Mouse (Mus musculus) cerebellum, postnatal 4 days (tissue): ENCODE measurements around the gene Hoxb13.
A peak's percentile ranks its signal among the peaks of the same experiment; 100 is the strongest.

ENCODE experiments used
- DNase-seq, 2 experiments: peaks; one replicate each; pipeline ENCODE4 v3.0.0; 2022; ENCODE audit warnings: low spot score in 2 of 2, mixed read lengths in 1 of 2

The Hoxb13 gene

GRCm38 (mm10) chr11:96189810-96190522 lies 4.2 kb upstream of the Hoxb13 start:
- no peak for DNase-seq

DNA sequence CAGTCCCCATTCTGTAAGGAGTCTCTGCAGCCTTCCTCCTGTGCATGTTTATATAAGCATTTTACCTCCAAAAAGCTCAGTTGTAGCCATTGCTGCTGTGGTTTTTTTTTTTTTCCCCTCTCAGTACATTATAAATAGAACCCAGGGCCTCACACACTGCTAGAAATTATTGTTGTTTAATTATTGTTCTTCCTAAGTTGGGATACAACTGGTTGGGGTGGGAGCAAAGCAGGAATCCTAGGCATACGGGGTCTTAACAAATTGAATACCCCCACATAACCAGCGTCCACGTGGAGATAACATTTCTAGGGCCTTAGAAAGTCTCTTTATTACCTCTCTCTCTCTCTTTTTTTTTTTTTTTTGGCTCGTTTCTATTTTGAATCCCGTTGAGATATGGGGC lies 3.0 kb upstream of the Hoxb13 start:
- no peak for DNase-seq

- no peak for DNase-seq
Measured at GRCm38 (mm10) chr11:96194401-96194710, 240 bp downstream of the Hoxb13 start.

- DNase-seq: no peak
Measured at GRCm38 (mm10) chr11:96194961-96195640, 985 bp downstream of the Hoxb13 start.

GRCm38 (mm10) chr11:96195769-96196280 lies 1.7 kb downstream of the Hoxb13 start:
- no peak for DNase-seq

DNA sequence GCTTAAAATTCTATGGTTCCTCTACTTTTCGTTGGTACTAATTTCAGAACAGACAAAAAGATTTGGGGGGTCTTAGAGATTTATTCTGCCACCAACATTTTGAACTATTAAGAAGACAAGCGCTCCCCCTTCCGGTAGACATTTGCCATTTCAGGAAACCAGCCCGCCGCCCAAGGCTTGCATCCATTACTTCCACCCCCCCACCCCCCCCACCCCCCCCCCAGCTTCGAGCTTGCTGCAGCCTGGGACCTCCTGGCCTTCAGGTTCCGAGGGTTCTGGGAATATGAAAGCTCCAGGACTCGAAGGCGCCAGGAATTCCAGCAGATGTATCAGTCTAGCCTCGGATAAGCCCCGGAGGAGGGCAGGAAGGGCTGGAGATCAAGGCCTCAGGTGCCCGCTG lies 4.5 kb downstream of the Hoxb13 start:
- peak in 1 of 2 experiments; percentile 34 for DNase-seq

GRCm38 (mm10) chr11:96199181-96200086 lies 5.3 kb downstream of the Hoxb13 start:
- no peak for DNase-seq

GRCm38 (mm10) chr11:96200183-96200655 lies 6.1 kb downstream of the Hoxb13 start:
- DNase-seq: no peak

- no peak for DNase-seq
Measured at GRCm38 (mm10) chr11:96201741-96202140, 7.6 kb downstream of the Hoxb13 start.

GRCm38 (mm10) chr11:96202401-96203081 lies 8.4 kb downstream of the Hoxb13 start:
- DNase-seq: no peak

- no peak for DNase-seq
Measured at GRCm38 (mm10) chr11:96203182-96203788, 9.2 kb downstream of the Hoxb13 start.

- DNase-seq: no peak
Measured at GRCm38 (mm10) chr11:96203789-96204186, 9.7 kb downstream of the Hoxb13 start.

- no peak for DNase-seq
Measured at GRCm38 (mm10) chr11:96204351-96204750, 10.2 kb downstream of the Hoxb13 start.

GRCm38 (mm10) chr11:96205426-96206131 lies 11.5 kb downstream of the Hoxb13 start:
- no peak for DNase-seq

DNA sequence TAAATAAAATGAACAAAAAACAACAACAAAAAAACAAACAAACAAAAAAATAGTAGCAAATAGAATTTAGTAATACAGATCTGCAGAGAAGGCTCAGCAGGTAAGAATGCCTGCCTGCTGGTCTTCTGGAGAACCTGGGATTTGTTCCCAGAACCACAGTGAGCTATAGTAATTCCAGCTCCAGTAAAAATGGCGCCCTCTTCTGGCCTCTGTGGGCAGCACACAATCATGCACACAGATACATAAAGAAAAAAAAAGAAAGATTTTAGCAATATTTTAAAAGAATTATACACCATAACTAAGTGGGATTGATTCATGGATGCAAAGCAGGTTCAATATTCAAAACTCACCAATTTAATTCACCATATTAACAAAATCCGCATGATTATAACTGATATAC lies 29.7 kb downstream of the Hoxb13 start:
- no peak for DNase-seq

- DNase-seq: no peak
Measured at GRCm38 (mm10) chr11:96227676-96228075, 33.6 kb downstream of the Hoxb13 start.

- peak in 1 of 2 experiments; percentile 53 for DNase-seq
Measured at GRCm38 (mm10) chr11:96234906-96235305, 40.8 kb downstream of the Hoxb13 start.

- peak in 1 of 2 experiments; percentile 51 for DNase-seq
Measured at GRCm38 (mm10) chr11:96240211-96240610, 46.1 kb downstream of the Hoxb13 start.
